Mouse (Mus musculus) liver, embryonic 15.5 days (tissue): ENCODE results near the gene Dab2. TPM values are rescaled to one million over a fixed set of nuclear protein-coding genes. Genes with fewer than 3 reads are reported as not detected.

Experiments
- ATAC-seq: fragments of 200-750 bp; cut with Nextera tagmentation; 2 replicates; pipeline ENCODE4 v1.8.0; 2017; ENCODE audit warnings: moderate number of reproducible peaks, mild to moderate bottlenecking, moderate library complexity; ENCODE audit not compliant: insufficient read depth
- H3K27ac ChIP-seq: fragments of 300-500 bp; sonication (generic); replicated peaks from 2 replicates; pipeline ENCODE4 v1.5.1; 2015; ENCODE audit warnings: mild to moderate bottlenecking, inconsistent platforms
- H3K27me3 ChIP-seq: fragments of 300-500 bp; sonication (generic); 2 replicates; pipeline ENCODE4 v1.6.1; 2015; ENCODE audit warnings: mild to moderate bottlenecking, inconsistent platforms
- H3K36me3 ChIP-seq: fragments of 300-500 bp; sonication (generic); replicated peaks from 2 replicates; pipeline ENCODE4 v1.6.1; 2015; ENCODE audit warnings: moderate library complexity, mild to moderate bottlenecking, inconsistent platforms
- H3K4me1 ChIP-seq: fragments of 300-500 bp; sonication (generic); replicated peaks from 2 replicates; pipeline ENCODE4 v1.6.1; 2015; ENCODE audit warnings: inconsistent platforms
- H3K4me2 ChIP-seq: fragments of 300-500 bp; sonication (generic); 2 replicates; pipeline ENCODE4 v1.6.1; 2015; ENCODE audit warnings: moderate library complexity, mild to moderate bottlenecking, inconsistent platforms
- H3K4me3 ChIP-seq: fragments of 300-500 bp; sonication (generic); replicated peaks from 2 replicates; pipeline ENCODE4 v1.5.1; 2015; ENCODE audit warnings: mild to moderate bottlenecking, inconsistent platforms
- H3K9ac ChIP-seq: fragments of 300-500 bp; sonication (generic); 2 replicates; pipeline ENCODE4 v1.6.1; 2015; ENCODE audit warnings: moderate library complexity, mild to moderate bottlenecking, inconsistent platforms
- H3K9me3 ChIP-seq: fragments of 300-500 bp; sonication (generic); replicated peaks from 2 replicates; pipeline ENCODE4 v1.6.1; 2016; ENCODE audit warnings: inconsistent platforms
- WGBS: fragments of 180-500 bp; shearing (Covaris S2); methylation state at CpG from one replicate; pipeline ENCODE4 v1.1.7; 2015; ENCODE audit warnings: mixed read lengths; ENCODE audit not compliant: insufficient replicate concordance; 5-methylcytosine and 5-hydroxymethylcytosine counted together
- polyA plus RNA-seq: library from polyadenylated mRNA; unstranded; fragments of >200 nt; fragmentation: Nextera tagmentation; extraction: Ambion mirVana; gene quantifications from 2 replicates; pipeline ENCODE4 v1.2.1, GENCODE M21; 2015

Gene Dab2
- polyA plus RNA-seq, 1 experiment from 2014 or later = 7.9 TPM

- no peak for ATAC-seq
- H3K27me3 ChIP-seq = no peaks in the 10 kb centered on the region
- no peaks in the 10 kb centered on the region for H3K4me1 ChIP-seq
- no peaks in the 10 kb centered on the region for H3K9me3 ChIP-seq
- no peak overlapping the region for H3K9ac ChIP-seq
- H3K36me3 ChIP-seq = no peaks in the 10 kb centered on the region
- H3K4me3 ChIP-seq = no peak overlapping the region
- 70% methylated on average over 7 of the region's 7 CpGs for WGBS
- no peak overlapping the region for H3K4me2 ChIP-seq
- H3K27ac ChIP-seq = no peak overlapping the region
Observed at GRCm38 (mm10) chr15:6431777-6432176, 132.2 kb downstream of the Dab2 start.

GRCm38 (mm10) chr15:6432411-6432810 lies 132.8 kb downstream of the Dab2 start:
- Histone ChIP-seq H3K4me1 (no peaks in the 10 kb centered on the region), H3K36me3 (no peaks in the 10 kb centered on the region), H3K9ac (no peak overlapping the region), H3K4me3 (no peak overlapping the region), H3K9me3 (no peaks in the 10 kb centered on the region), H3K27me3 (no peaks in the 10 kb centered on the region), H3K27ac (no peak overlapping the region), H3K4me2 (no peak overlapping the region)
- 69% methylated on average over 7 of the region's 7 CpGs for WGBS
- ATAC-seq = no peak

DNA sequence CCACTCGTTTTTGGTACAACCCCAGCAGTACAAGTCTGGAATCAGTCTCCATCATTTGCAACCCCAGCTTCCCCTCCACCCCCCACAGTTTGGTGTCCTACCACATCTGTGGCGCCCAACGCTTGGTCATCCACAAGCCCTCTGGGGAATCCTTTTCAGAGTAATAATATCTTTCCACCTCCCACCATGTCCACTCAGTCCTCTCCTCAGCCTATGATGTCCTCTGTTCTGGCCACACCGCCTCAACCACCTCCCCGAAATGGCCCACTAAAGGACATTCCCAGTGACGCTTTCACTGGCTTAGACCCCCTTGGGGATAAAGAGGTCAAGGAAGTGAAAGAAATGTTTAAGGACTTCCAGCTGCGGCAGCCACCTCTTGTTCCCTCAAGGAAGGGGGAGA lies 135.7 kb downstream of the Dab2 start:
- ATAC-seq = no peak
- Histone ChIP-seq H3K27ac (no peak overlapping the region), H3K9me3 (no peaks in the 10 kb centered on the region), H3K27me3 (no peaks in the 10 kb centered on the region), H3K9ac (no peak overlapping the region), H3K4me2 (no peak overlapping the region), H3K4me3 (no peak overlapping the region), H3K36me3 (no peaks in the 10 kb centered on the region), H3K4me1 (no peaks in the 10 kb centered on the region)
- WGBS = 68% methylated on average over 7 of the region's 7 CpGs

DNA sequence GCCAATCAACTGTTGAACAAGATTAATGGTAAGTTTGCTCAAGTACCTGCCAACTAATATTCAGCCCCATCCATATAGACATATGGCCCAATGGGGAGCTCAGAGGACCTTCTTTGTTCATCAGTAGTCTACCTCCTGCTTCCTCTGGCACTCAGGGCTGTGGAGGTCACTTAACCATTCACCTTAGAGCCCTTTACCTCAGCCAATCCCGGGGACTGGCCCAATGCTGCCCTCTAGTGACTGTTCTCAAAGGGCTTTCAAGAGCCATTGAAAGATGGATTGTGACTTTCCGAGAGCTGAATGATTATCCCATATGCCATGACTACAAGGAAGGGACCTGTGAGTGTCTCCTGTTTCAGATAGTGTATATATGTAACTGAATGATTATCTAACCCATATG lies 136.2 kb downstream of the Dab2 start:
- H3K27me3 ChIP-seq = no peaks in the 10 kb centered on the region
- H3K4me2 ChIP-seq = no peak overlapping the region
- H3K9me3 ChIP-seq = no peaks in the 10 kb centered on the region
- no peaks in the 10 kb centered on the region for H3K4me1 ChIP-seq
- no peak overlapping the region for H3K9ac ChIP-seq
- no peak overlapping the region for H3K4me3 ChIP-seq
- H3K36me3 ChIP-seq = no peaks in the 10 kb centered on the region
- 37% methylated on average over 2 of the region's 2 CpGs for WGBS
- H3K27ac ChIP-seq = no peak overlapping the region
- no peak for ATAC-seq

DNA sequence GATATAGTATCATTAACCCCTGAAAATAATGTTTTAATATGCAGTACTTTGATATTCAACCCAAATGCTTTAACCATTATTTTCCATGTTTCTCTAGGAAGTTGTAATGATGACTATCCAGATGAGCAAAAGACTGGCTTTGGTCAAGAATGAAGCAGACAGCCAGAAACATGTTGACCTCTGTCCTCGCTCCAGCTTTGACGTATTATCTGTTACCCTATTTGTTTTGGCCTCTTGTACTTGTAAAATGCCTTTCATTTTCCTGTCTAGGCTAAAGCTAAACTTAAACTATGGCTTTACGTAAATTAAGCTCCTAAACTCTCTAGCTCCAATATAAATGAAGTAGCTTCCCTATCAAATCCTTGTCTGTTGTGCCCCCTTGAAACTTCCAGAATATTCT lies 139.1 kb downstream of the Dab2 start:
- ATAC-seq = no peak
- Histone ChIP-seq H3K9me3 (no peaks in the 10 kb centered on the region), H3K27me3 (no peaks in the 10 kb centered on the region), H3K27ac (no peak overlapping the region), H3K4me1 (no peaks in the 10 kb centered on the region), H3K4me2 (no peak overlapping the region), H3K9ac (no peak overlapping the region), H3K4me3 (no peak overlapping the region), H3K36me3 (no peaks in the 10 kb centered on the region)
- 63% methylated on average over 3 of the region's 3 CpGs for whole genome bisulfite sequencing

DNA sequence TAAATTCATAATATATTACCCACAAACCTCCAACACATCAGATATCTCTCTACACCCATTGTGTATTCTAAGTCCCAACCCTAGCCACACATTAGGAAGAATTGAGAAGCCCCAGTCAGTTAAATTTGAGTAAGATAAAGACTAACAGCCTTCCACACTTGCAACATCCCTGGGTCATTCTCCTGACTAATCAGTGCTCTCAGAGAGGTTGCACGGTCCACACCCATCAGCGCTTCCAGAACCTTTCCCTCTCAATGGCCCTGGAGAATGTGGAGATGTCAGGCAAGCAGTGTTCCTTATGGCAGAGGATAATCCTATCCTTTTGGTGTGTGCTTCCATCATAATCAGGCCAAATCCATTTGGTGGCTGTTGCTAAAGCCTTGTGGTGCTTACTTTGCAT lies 144.9 kb downstream of the Dab2 start:
- Histone ChIP-seq H3K27me3 (no peaks in the 10 kb centered on the region), H3K4me1 (no peaks in the 10 kb centered on the region), H3K27ac (no peak overlapping the region), H3K4me3 (no peak overlapping the region), H3K9ac (no peak overlapping the region), H3K36me3 (no peaks in the 10 kb centered on the region), H3K9me3 (no peaks in the 10 kb centered on the region), H3K4me2 (no peak overlapping the region)
- WGBS = 71% methylated on average over 2 of the region's 2 CpGs
- ATAC-seq = no peak

GRCm38 (mm10) chr15:6445135-6445534 lies 145.5 kb downstream of the Dab2 start, which contains the start of gene C9:
C9 (plus strand) TSS chr15:6445327.
- 53% methylated on average over 2 of the region's 2 CpGs for WGBS

GRCm38 (mm10) chr15:6446181-6446580 lies 146.6 kb downstream of the Dab2 start:
- no peaks in the 10 kb centered on the region for H3K4me1 ChIP-seq
- H3K27me3 ChIP-seq = no peaks in the 10 kb centered on the region
- H3K9me3 ChIP-seq = no peaks in the 10 kb centered on the region
- no peak overlapping the region for H3K9ac ChIP-seq
- no peak overlapping the region for H3K27ac ChIP-seq
- no peak for ATAC-seq
- H3K36me3 ChIP-seq = no peaks in the 10 kb centered on the region
- WGBS = 37% methylated on average over 1 of the region's 1 CpGs
- H3K4me3 ChIP-seq = no peak overlapping the region
- H3K4me2 ChIP-seq = no peak overlapping the region

More at GRCm38 (mm10) chr15:6445135-6445534, 145.5 kb downstream of the Dab2 start, which contains the start of gene C9:
- Histone ChIP-seq H3K36me3 (no peaks in the 10 kb centered on the region), H3K27me3 (no peaks in the 10 kb centered on the region), H3K4me2 (0 out of 2 replicates have a peak within 1 kb of the TSS, but pooled peaks have one; percentile 11), H3K4me1 (no peaks in the 10 kb centered on the region), H3K4me3 (no peak within 1 kb of the TSS), H3K9me3 (no peaks in the 10 kb centered on the region), H3K9ac (no peak within 1 kb of the TSS), H3K27ac (no peak within 1 kb of the TSS)
- no peak for ATAC-seq

DNA sequence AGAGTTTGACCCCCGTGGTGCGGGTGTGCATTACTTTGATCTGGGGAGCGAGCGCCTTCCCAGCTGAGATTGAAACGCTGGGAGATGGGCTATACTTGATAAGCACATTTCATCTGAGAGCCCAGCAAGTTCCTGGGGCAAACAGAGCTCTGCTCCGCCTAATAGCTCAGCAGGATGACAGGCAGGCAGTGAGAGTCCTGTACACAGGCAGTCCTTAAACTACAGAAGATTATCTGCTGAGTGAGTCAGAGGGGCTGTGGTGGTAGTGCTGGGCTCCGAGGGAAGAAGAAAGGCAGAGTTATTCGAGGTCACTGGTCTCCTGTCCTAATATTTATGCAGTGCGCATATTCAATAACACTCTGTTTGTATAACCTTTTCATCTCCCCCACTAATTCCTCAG lies 149.3 kb downstream of the Dab2 start:
- ATAC-seq = no peak
- no peaks in the 10 kb centered on the region for H3K27me3 ChIP-seq
- H3K4me3 ChIP-seq = no peak overlapping the region
- H3K36me3 ChIP-seq = no peaks in the 10 kb centered on the region
- 44% methylated on average over 9 of the region's 9 CpGs for WGBS
- H3K4me1 ChIP-seq = no peaks in the 10 kb centered on the region
- H3K27ac ChIP-seq = no peak overlapping the region
- H3K9me3 ChIP-seq = no peaks in the 10 kb centered on the region
- H3K9ac ChIP-seq = no peak overlapping the region
- no peak overlapping the region for H3K4me2 ChIP-seq

GRCm38 (mm10) chr15:6454461-6454860 lies 154.9 kb downstream of the Dab2 start:
- Histone ChIP-seq H3K36me3 (no peaks in the 10 kb centered on the region), H3K9ac (no peak overlapping the region), H3K4me1 (no peaks in the 10 kb centered on the region), H3K27ac (no peak overlapping the region), H3K9me3 (no peaks in the 10 kb centered on the region), H3K4me2 (no peak overlapping the region), H3K4me3 (no peak overlapping the region), H3K27me3 (no peaks in the 10 kb centered on the region)
- WGBS = 63% methylated on average over 2 of the region's 2 CpGs
- ATAC-seq = no peak

- Histone ChIP-seq H3K4me2 (no peak overlapping the region), H3K36me3 (no peaks in the 10 kb centered on the region), H3K9ac (no peak overlapping the region), H3K4me3 (no peak overlapping the region), H3K27ac (no peak overlapping the region), H3K9me3 (no peaks in the 10 kb centered on the region), H3K4me1 (no peaks in the 10 kb centered on the region), H3K27me3 (no peaks in the 10 kb centered on the region)
- WGBS = 70% methylated on average over 8 of the region's 8 CpGs
- no peak for ATAC-seq
Observed at GRCm38 (mm10) chr15:6461381-6461780, 161.8 kb downstream of the Dab2 start.

DNA sequence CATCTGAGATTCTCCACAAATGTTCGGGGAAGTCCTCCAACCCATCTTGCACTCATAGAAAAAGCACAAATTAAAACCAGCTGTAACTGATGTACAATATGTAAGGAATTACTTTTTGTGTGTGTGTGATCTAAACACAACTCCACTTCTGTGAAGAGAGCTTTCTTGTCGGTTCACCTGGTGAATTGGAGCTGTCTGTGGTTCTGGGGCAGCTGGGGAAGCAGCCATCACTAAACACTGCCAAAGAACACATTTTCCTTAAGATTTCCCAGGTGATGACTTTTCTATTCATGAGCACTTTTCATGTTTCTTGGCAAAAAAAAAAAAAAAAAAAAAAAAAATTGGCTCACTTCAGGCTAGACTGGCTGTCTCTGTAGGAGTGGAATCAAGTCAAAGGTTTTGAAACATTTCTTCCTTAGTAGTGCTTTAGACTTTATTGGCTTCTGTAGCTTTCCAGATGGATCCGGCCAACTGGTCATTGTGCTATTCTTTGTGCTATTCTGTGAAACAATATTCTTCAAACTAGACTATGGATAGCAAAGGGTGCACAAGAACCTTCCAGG lies 163.9 kb downstream of the Dab2 start:
- H3K27ac ChIP-seq = no peak overlapping the region
- no peaks in the 10 kb centered on the region for H3K4me1 ChIP-seq
- no peak overlapping the region for H3K4me3 ChIP-seq
- WGBS = 64% methylated on average over 3 of the region's 3 CpGs
- no peaks in the 10 kb centered on the region for H3K27me3 ChIP-seq
- no peak overlapping the region for H3K9ac ChIP-seq
- H3K9me3 ChIP-seq = no peaks in the 10 kb centered on the region
- no peak for ATAC-seq
- no peaks in the 10 kb centered on the region for H3K36me3 ChIP-seq
- H3K4me2 ChIP-seq = no peak overlapping the region
